Comparison of ENCODE assay signal across 16 mouse cellular contexts in the genomic region with DNA sequence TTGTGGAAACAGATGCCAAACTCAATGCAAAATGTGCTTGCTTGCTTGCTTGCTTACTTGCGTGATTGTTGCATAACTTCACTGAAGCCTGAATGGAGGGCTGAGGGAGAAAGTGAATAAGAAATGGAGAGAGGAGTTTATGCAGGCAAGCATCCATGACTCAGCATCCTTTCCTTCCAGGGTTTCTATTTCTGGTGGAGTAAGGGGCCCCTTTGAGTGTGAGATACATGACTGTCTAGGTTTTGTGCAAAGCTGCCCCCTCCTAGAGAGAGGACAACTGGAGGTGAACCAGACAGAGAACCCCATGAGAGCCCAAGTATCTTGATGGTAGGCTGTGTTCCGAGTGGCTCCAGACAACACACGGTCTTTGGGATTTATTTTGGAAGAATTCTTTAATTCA.
A peak's percentile ranks its signal among the peaks of the same experiment; 100 is the strongest.
DNase-seq lines count a peak whose midpoint lies in the region; ATAC-seq and TF ChIP-seq lines count a peak whose summit lies in the region.
"Had no signal": no experiment of that assay in that cellular context is flagged by ENCODE, and none has a peak within 500 bp of the region (broad histone marks: within the 10 kb centered on the region; RNA-seq: fewer than 3 reads in every experiment).

No protein-coding gene starts in this region.

- H3K4me2 ChIP-seq in heart, embryonic 15.5 days = no peak overlapping the region
- no peak overlapping the region for H3K4me2 ChIP-seq in forebrain, postnatal 0 days (ENCODE audit: low read depth)
- H3K4me2 ChIP-seq: forebrain, embryonic 12.5 days; hindbrain, embryonic 12.5 days; midbrain, embryonic 15.5 days had no signal

- H3K9ac ChIP-seq in heart, embryonic 15.5 days = no peak overlapping the region
- H3K9ac ChIP-seq in forebrain, postnatal 0 days = no peak overlapping the region
- H3K9ac ChIP-seq: forebrain, embryonic 12.5 days; hindbrain, embryonic 12.5 days; midbrain, embryonic 15.5 days had no signal

- WGBS in heart, embryonic 15.5 days = 50% methylated on average over 3 of the region's 3 CpGs
- 96% methylated on average over 3 of the region's 3 CpGs for WGBS in forebrain, postnatal 0 days

- H3K27me3 ChIP-seq in heart, embryonic 15.5 days = no peaks in the 10 kb centered on the region
- H3K27me3 ChIP-seq in forebrain, postnatal 0 days (ENCODE audit: insufficient read depth, low read length) = no peaks in the 10 kb centered on the region
- H3K27me3 ChIP-seq: forebrain, embryonic 12.5 days; hindbrain, embryonic 12.5 days; midbrain, embryonic 15.5 days had no signal

- DNase-seq in heart, adult 9 months (ENCODE audit: low spot score in 2 of 2) = peak; percentile 0 to 10
- no peak for DNase-seq in heart, adult 11 months
- DNase-seq in right cerebral cortex, postnatal 25 days = peak; percentile 30
- no peak for DNase-seq in right cerebral cortex, postnatal 10 days (ENCODE audit: low spot score in 2 of 2)
- no peak for DNase-seq in forebrain, postnatal 0 days
- DNase-seq in gastrocnemius, adult 18-20 months (ENCODE audit: low spot score) = no peak
- DNase-seq: adrenal gland, adult 2 months; cerebellum, adult 8-10 months; kidney, adult 18-20 months had no signal

- ATAC-seq in heart, embryonic 15.5 days (replicated peaks; ENCODE audit: insufficient number of reproducible peaks, insufficient read depth, low FRiP score, low read depth) = peak; percentile 64; the same call in 1 of the 2 replicates
- ATAC-seq in forebrain, postnatal 0 days = no peak
- ATAC-seq: lung, postnatal 0 days; midbrain, embryonic 15.5 days had no signal

- H3K36me3 ChIP-seq in heart, embryonic 15.5 days = no peaks in the 10 kb centered on the region
- peaks cover 5% of the 10 kb centered on the region; the same call in 1 of the 2 replicates for H3K36me3 ChIP-seq in forebrain, postnatal 0 days (ENCODE audit: insufficient read depth)
- H3K36me3 ChIP-seq: forebrain, embryonic 12.5 days; midbrain, embryonic 15.5 days had no signal

- H3K4me1 ChIP-seq in heart, embryonic 15.5 days (replicated peaks) = peaks cover 32% of the 10 kb centered on the region
- no peaks in the 10 kb centered on the region for H3K4me1 ChIP-seq in forebrain, postnatal 0 days (ENCODE audit: insufficient read depth)
- H3K4me1 ChIP-seq: hindbrain, embryonic 12.5 days; midbrain, embryonic 15.5 days had no signal

- no peak for TF ChIP-seq CTCF in forebrain, postnatal 0 days (IDR thresholded peaks at IDR 0.05; ENCODE audit: low read depth)

- H3K27ac ChIP-seq in heart, embryonic 15.5 days = no peak overlapping the region
- H3K27ac ChIP-seq in forebrain, postnatal 0 days (ENCODE audit: low read depth, low read length) = no peak overlapping the region
- H3K27ac ChIP-seq: forebrain, embryonic 12.5 days; hindbrain, embryonic 12.5 days; kidney, postnatal 0 days; midbrain, embryonic 15.5 days had no signal

- H3K4me3 ChIP-seq in heart, embryonic 15.5 days = no peak overlapping the region
- H3K4me3 ChIP-seq in forebrain, postnatal 0 days (ENCODE audit: low read depth, low read length) = no peak overlapping the region
- H3K4me3 ChIP-seq: forebrain, embryonic 12.5 days; hindbrain, embryonic 12.5 days; midbrain, embryonic 15.5 days; myocyte had no signal

- no peaks in the 10 kb centered on the region for H3K9me3 ChIP-seq in heart, embryonic 15.5 days (replicated peaks)
- no peaks in the 10 kb centered on the region for H3K9me3 ChIP-seq in forebrain, postnatal 0 days (ENCODE audit: low read length)
- H3K9me3 ChIP-seq: forebrain, embryonic 12.5 days; hindbrain, embryonic 12.5 days; midbrain, embryonic 15.5 days had no signal

Comparison
In these comparisons a context has a peak if more than half of its experiments do, and no peak if none do; other contexts are left out.
1. DNase-seq: peak in heart, adult 9 months (2 of 2) and right cerebral cortex, postnatal 25 days (single experiment); none in heart, adult 11 months (single experiment), right cerebral cortex, postnatal 10 days (0 of 2), forebrain, postnatal 0 days (single experiment) and gastrocnemius, adult 18-20 months (single experiment).